Mouse (Mus musculus): ENCODE results near the gene Vps37c.

DNA sequence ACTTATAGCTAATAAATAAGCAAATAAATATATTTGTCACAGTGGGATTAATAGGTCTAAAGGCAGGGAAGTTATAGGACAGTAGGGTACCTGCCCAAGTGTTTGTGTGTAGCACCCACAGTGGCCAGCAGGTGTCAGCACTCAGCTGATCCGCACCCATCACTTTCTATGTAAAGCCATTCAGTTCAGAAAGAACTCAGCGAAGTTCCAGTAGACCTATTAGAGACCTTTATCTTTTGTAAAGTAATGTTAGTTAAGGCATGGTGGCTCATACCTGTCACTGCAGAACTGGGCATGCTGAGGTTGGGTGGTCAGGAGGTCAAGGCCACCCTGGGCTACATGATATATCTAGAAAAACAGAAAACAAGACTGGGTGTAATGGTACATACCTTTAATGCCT, 23.0 kb upstream of the Vps37c start:
- TF ChIP-seq CTCF (IDR thresholded peaks at IDR 0.05; ENCODE audit: control insufficient read depth, insufficient read depth, low read length) (peak; percentile 94), POLR2A (IDR thresholded peaks at IDR 0.05; ENCODE audit: borderline replicate concordance, control insufficient read depth, low read depth, low read length) (no peak)

Measured in bone marrow, adult 2 months (tissue).